Comparison of ENCODE assay signal across 9 mouse cellular contexts in the genomic region with DNA sequence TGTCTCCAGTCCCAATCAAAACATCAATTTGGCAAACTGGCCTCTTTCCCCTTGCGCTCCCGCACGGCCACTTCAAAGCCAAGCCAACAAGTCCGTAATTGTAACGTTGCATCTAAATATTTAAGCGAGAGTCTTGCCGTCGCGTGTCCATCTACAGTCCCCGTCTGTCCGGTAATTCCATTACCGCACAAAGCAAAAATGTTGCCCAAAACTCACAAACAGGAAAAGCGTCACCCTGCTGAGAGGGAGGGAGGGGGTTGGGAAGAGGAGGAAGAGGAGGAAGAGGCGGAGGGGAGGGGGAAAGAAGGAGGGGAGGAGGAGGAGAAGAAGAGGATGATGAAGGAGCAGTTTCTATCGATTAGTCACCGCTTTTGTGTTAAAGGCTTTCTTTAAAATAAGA. TPM values are rescaled to one million over a fixed set of nuclear protein-coding genes. Genes with fewer than 3 reads are reported as not detected.
DNase-seq lines count a peak whose midpoint lies in the region; ATAC-seq and TF ChIP-seq lines count a peak whose summit lies in the region.
"Had no signal": no experiment of that assay in that cellular context is flagged by ENCODE, and none has a peak within 500 bp of the region (broad histone marks: within the 10 kb centered on the region; RNA-seq: fewer than 3 reads in every experiment).

No protein-coding gene starts in this region.

- H3K27me3 ChIP-seq in lung, postnatal 0 days (replicated peaks; ENCODE audit: insufficient read depth, low read length), result peaks cover 81% of the 10 kb centered on the region
- peaks cover 90% of the 10 kb centered on the region for H3K27me3 ChIP-seq in limb, embryonic 14.5 days (ENCODE audit: control insufficient read depth, insufficient read depth, low read length)
- H3K27me3 ChIP-seq in kidney, adult 2 months (replicated peaks; ENCODE audit: control insufficient read depth, insufficient read depth, low read length), result peaks cover 4% of the 10 kb centered on the region

- WGBS in lung, postnatal 0 days, result under 1% methylated on average over 16 of the region's 16 CpGs
- under 1% methylated on average over 16 of the region's 16 CpGs for WGBS in limb, embryonic 14.5 days
- WGBS in kidney, adult 2 months, result 3% methylated on average over 16 of the region's 16 CpGs

- no peaks in the 10 kb centered on the region for H3K36me3 ChIP-seq in lung, postnatal 0 days (ENCODE audit: insufficient read depth, low read length)
- H3K36me3 ChIP-seq in limb, embryonic 14.5 days (ENCODE audit: control insufficient read depth, insufficient read depth, low read length), result no peaks in the 10 kb centered on the region
- H3K36me3 ChIP-seq in kidney, adult 2 months (ENCODE audit: control insufficient read depth, insufficient read depth, low read length), result no peaks in the 10 kb centered on the region

- TF ChIP-seq POLR2A in limb, embryonic 14.5 days (IDR thresholded peaks at IDR 0.05; ENCODE audit: borderline replicate concordance, extremely low read depth, insufficient read depth, insufficient read length), result no peak
- no peak for TF ChIP-seq POLR2A in kidney, adult 2 months (IDR thresholded peaks at IDR 0.05; ENCODE audit: low read depth, low read length)

- peak overlapping the region; percentile 8; the same call in 1 of the 2 replicates for H3K4me3 ChIP-seq in lung, postnatal 0 days (ENCODE audit: low read depth, low read length)
- H3K4me3 ChIP-seq in limb, embryonic 14.5 days (replicated peaks; ENCODE audit: low read length), result peak overlapping the region; percentile 31
- H3K4me3 ChIP-seq in kidney, adult 2 months (ENCODE audit: insufficient read depth, low read depth, low read length), result no peak overlapping the region
- H3K4me3 ChIP-seq: left cerebral cortex, adult 2 months had no signal

- H3K9me3 ChIP-seq in lung, postnatal 0 days (ENCODE audit: low read length), result no peaks in the 10 kb centered on the region
- no peaks in the 10 kb centered on the region for H3K9me3 ChIP-seq in limb, embryonic 14.5 days (ENCODE audit: control insufficient read depth, low read length)

- no peak for ATAC-seq in lung, postnatal 0 days
- no peak for ATAC-seq in limb, embryonic 14.5 days (ENCODE audit: low FRiP score, low read depth)

- TF ChIP-seq EP300 in lung, postnatal 0 days (IDR thresholded peaks at IDR 0.05), result no peak

- H3K4me2 ChIP-seq in lung, postnatal 0 days (replicated peaks; ENCODE audit: low read depth, low read length), result no peak overlapping the region
- H3K4me2 ChIP-seq in limb, embryonic 14.5 days (replicated peaks; ENCODE audit: low read depth, low read length, severe bottlenecking), result peak overlapping the region; percentile 57

- H3K4me1 ChIP-seq in lung, postnatal 0 days (ENCODE audit: insufficient read depth, low read depth, low read length), result no peaks in the 10 kb centered on the region
- 0 out of 2 replicates have a peak, but pooled peaks cover 6% of the 10 kb centered on the region for H3K4me1 ChIP-seq in limb, embryonic 14.5 days (ENCODE audit: control insufficient read depth, insufficient read depth, low read length)
- 0 out of 2 replicates have a peak, but pooled peaks cover 3% of the 10 kb centered on the region for H3K4me1 ChIP-seq in kidney, adult 2 months (ENCODE audit: control insufficient read depth, insufficient read depth, low read length)

- H3K9ac ChIP-seq in lung, postnatal 0 days (replicated peaks; ENCODE audit: low read depth), result no peak overlapping the region
- H3K9ac ChIP-seq in limb, embryonic 14.5 days (ENCODE audit: low read depth, low read length, severe bottlenecking), result no peak overlapping the region

- no peak for TF ChIP-seq CTCF in lung, postnatal 0 days (IDR thresholded peaks at IDR 0.05)
- no peak for TF ChIP-seq CTCF in kidney, adult 2 months (conservative IDR thresholded peaks at IDR 0.05; ENCODE audit: insufficient read depth, insufficient read length, low read depth, low read length)

- peak; percentile 51 to 54 for DNase-seq in cerebellum, postnatal 10 days
- no peak for DNase-seq in cerebellum, postnatal 25 days
- DNase-seq in lung, postnatal 0 days (ENCODE audit: low spot score), result no peak
- DNase-seq in lung, postnatal 36 days, result no peak
- DNase-seq in limb, embryonic 14.5 days (ENCODE audit: low spot score), result no peak
- no peak for DNase-seq in adrenal gland, postnatal 25 days
- DNase-seq in B cell, adult 2 months, result no peak
- no peak for DNase-seq in kidney, adult 2 months

- no peak overlapping the region for H3K27ac ChIP-seq in lung, postnatal 0 days (ENCODE audit: low read length)
- no peak overlapping the region for H3K27ac ChIP-seq in limb, embryonic 14.5 days (replicated peaks; ENCODE audit: low read depth, low read length)
- no peak overlapping the region for H3K27ac ChIP-seq in kidney, adult 2 months (ENCODE audit: insufficient read depth, low read depth, low read length)
- H3K27ac ChIP-seq: left cerebral cortex, adult 2 months had no signal

RNA-seq across cellular contexts. Expression of gene Pax3, which starts 7.9 kb away (rescaled TPM):
- not detected in 2 replicates for polyA plus RNA-seq in lung, postnatal 0 days (2015; fragmentation: Nextera tagmentation; extraction: Ambion mirVana)
- 0.54 and 0.69 TPM in 2 replicates for polyA plus RNA-seq in limb, embryonic 14.5 days (2012; rRNA removed)
- polyA plus RNA-seq in limb, embryonic 14.5 days (2014; fragmentation: Nextera tagmentation; extraction: Ambion mirVana), result 0.97 and 0.99 TPM in 2 replicates
- not detected in 2 replicates for total RNA-seq in adrenal gland, postnatal 25 days (2021)
- 0.08 TPM in 1 of 2 replicates, not detected in the other for polyA plus RNA-seq in kidney, adult 2 months (2012; rRNA removed)
- total RNA-seq: left cerebral cortex, adult 2 months had no signal

Comparison
In these comparisons a context has a peak if more than half of its experiments do, and no peak if none do; other contexts are left out.
1. DNase-seq: peak in cerebellum, postnatal 10 days (2 of 2); none in cerebellum, postnatal 25 days (0 of 2), lung, postnatal 0 days (single experiment), lung, postnatal 36 days (single experiment), limb, embryonic 14.5 days (single experiment), adrenal gland, postnatal 25 days (single experiment), B cell, adult 2 months (0 of 2) and kidney, adult 2 months (single experiment).